Mouse (Mus musculus) erythroblast, embryonic 14.5 days (primary cell): ENCODE measurements around the gene Wee2. TPM values are rescaled to one million over a fixed set of nuclear protein-coding genes. Genes with fewer than 3 reads are reported as not detected.

Experiments used
- H3K27me3 ChIP-seq: 2 replicates; pipeline ENCODE4 v1.6.1; 2012; ENCODE audit warnings: inconsistent platforms; ENCODE audit not compliant: control insufficient read depth
- H3K36me3 ChIP-seq: 2 replicates; pipeline ENCODE4 v1.6.1; 2012; ENCODE audit warnings: mild to moderate bottlenecking, inconsistent platforms; ENCODE audit not compliant: control insufficient read depth
- H3K4me1 ChIP-seq: 2 replicates; pipeline ENCODE4 v1.6.1; 2012; ENCODE audit warnings: inconsistent platforms; ENCODE audit not compliant: control insufficient read depth
- H3K4me3 ChIP-seq: replicated peaks from 2 replicates; pipeline ENCODE3; 2012; ENCODE audit warnings: moderate library complexity, mild to moderate bottlenecking, inconsistent platforms
- H3K9me3 ChIP-seq: 2 replicates; pipeline ENCODE4 v1.6.1; 2012; ENCODE audit warnings: low read length, inconsistent platforms, mixed read lengths; ENCODE audit not compliant: control insufficient read depth
- GATA1 ChIP-seq: IDR thresholded peaks from 2 replicates; pipeline ENCODE4 v1.6.1; 2012; ENCODE audit warnings: low read length, inconsistent platforms, mixed read lengths
- TAL1 ChIP-seq: IDR thresholded peaks from 3 replicates; pipeline ENCODE4 v1.6.1; 2012; ENCODE audit warnings: low read length, inconsistent platforms, mixed read lengths
- polyA plus RNA-seq: library from polyadenylated mRNA; stranded (reverse); fragments of >175 nt; gene quantifications from 2 replicates; pipeline ENCODE4 v1.2.3, GENCODE M21; 2012

Gene Wee2
- polyA plus RNA-seq, 1 experiment = not detected

GRCm38 (mm10) chr6:40421099-40421498, 17.8 kb upstream of the Wee2 start:
- H3K4me1 ChIP-seq = no peaks in the 10 kb centered on the region
- H3K9me3 ChIP-seq = no peaks in the 10 kb centered on the region
- no peaks in the 10 kb centered on the region for H3K36me3 ChIP-seq
- no peaks in the 10 kb centered on the region for H3K27me3 ChIP-seq
- no peak for TF ChIP-seq TAL1
- TF ChIP-seq GATA1 = no peak
- H3K4me3 ChIP-seq = no peak overlapping the region

- TF ChIP-seq GATA1 = no peak
- TF ChIP-seq TAL1 = no peak
- Histone ChIP-seq H3K9me3 (no peaks in the 10 kb centered on the region), H3K27me3 (no peaks in the 10 kb centered on the region), H3K4me3 (no peak overlapping the region), H3K36me3 (no peaks in the 10 kb centered on the region), H3K4me1 (no peaks in the 10 kb centered on the region)
Observed at GRCm38 (mm10) chr6:40423013-40423412, 15.9 kb upstream of the Wee2 start.

- H3K36me3 ChIP-seq = no peaks in the 10 kb centered on the region
- H3K4me3 ChIP-seq = no peak overlapping the region
- H3K27me3 ChIP-seq = no peaks in the 10 kb centered on the region
- no peaks in the 10 kb centered on the region for H3K4me1 ChIP-seq
- TF ChIP-seq GATA1 (no peak), TAL1 (no peak)
- H3K9me3 ChIP-seq = no peaks in the 10 kb centered on the region
Observed at GRCm38 (mm10) chr6:40423774-40424173, 15.1 kb upstream of the Wee2 start.

GRCm38 (mm10) chr6:40427441-40427840, 11.4 kb upstream of the Wee2 start:
- Histone ChIP-seq H3K4me1 (no peaks in the 10 kb centered on the region), H3K4me3 (no peak overlapping the region), H3K9me3 (no peaks in the 10 kb centered on the region), H3K36me3 (no peaks in the 10 kb centered on the region), H3K27me3 (no peaks in the 10 kb centered on the region)
- no peak for TF ChIP-seq TAL1
- no peak for TF ChIP-seq GATA1

GRCm38 (mm10) chr6:40428696-40429095, 10.2 kb upstream of the Wee2 start:
- no peaks in the 10 kb centered on the region for H3K4me1 ChIP-seq
- no peaks in the 10 kb centered on the region for H3K9me3 ChIP-seq
- no peak overlapping the region for H3K4me3 ChIP-seq
- peaks cover 10% of the 10 kb centered on the region for H3K27me3 ChIP-seq
- no peak for TF ChIP-seq GATA1
- TF ChIP-seq TAL1 = no peak
- no peaks in the 10 kb centered on the region for H3K36me3 ChIP-seq

GRCm38 (mm10) chr6:40429521-40429931, 9.4 kb upstream of the Wee2 start:
- no peak for TF ChIP-seq TAL1
- TF ChIP-seq GATA1 = no peak
- Histone ChIP-seq H3K4me3 (no peak overlapping the region), H3K36me3 (no peaks in the 10 kb centered on the region), H3K4me1 (no peaks in the 10 kb centered on the region), H3K27me3 (peaks cover 18% of the 10 kb centered on the region), H3K9me3 (no peaks in the 10 kb centered on the region)

- H3K4me3 ChIP-seq = no peak overlapping the region
- H3K9me3 ChIP-seq = no peaks in the 10 kb centered on the region
- no peaks in the 10 kb centered on the region for H3K36me3 ChIP-seq
- H3K27me3 ChIP-seq = peaks cover 26% of the 10 kb centered on the region
- TF ChIP-seq TAL1 (no peak), GATA1 (no peak)
- H3K4me1 ChIP-seq = peaks cover 3% of the 10 kb centered on the region; the same call in 1 of the 2 replicates
Observed at GRCm38 (mm10) chr6:40430251-40430650, 8.6 kb upstream of the Wee2 start.

- Histone ChIP-seq H3K4me3 (no peak overlapping the region), H3K36me3 (no peaks in the 10 kb centered on the region), H3K9me3 (no peaks in the 10 kb centered on the region), H3K4me1 (peaks cover 8% of the 10 kb centered on the region), H3K27me3 (peaks cover 32% of the 10 kb centered on the region)
- TF ChIP-seq GATA1 (no peak), TAL1 (no peak)
Observed at GRCm38 (mm10) chr6:40430878-40431277, 8.0 kb upstream of the Wee2 start.

- Histone ChIP-seq H3K4me1 (peaks cover 12% of the 10 kb centered on the region), H3K36me3 (no peaks in the 10 kb centered on the region), H3K9me3 (no peaks in the 10 kb centered on the region), H3K4me3 (no peak overlapping the region), H3K27me3 (peaks cover 37% of the 10 kb centered on the region)
- TF ChIP-seq TAL1 (no peak), GATA1 (no peak)
Observed at GRCm38 (mm10) chr6:40431356-40431755, 7.5 kb upstream of the Wee2 start.

GRCm38 (mm10) chr6:40431812-40432211, 7.1 kb upstream of the Wee2 start:
- H3K4me3 ChIP-seq = no peak overlapping the region
- peaks cover 12% of the 10 kb centered on the region for H3K4me1 ChIP-seq
- TF ChIP-seq GATA1 (no peak), TAL1 (no peak)
- no peaks in the 10 kb centered on the region for H3K36me3 ChIP-seq
- H3K27me3 ChIP-seq = peaks cover 41% of the 10 kb centered on the region
- no peaks in the 10 kb centered on the region for H3K9me3 ChIP-seq
